Mouse (Mus musculus) lung, postnatal 25 days (tissue): ENCODE data around the gene Lrrn4.
A peak's percentile ranks its signal among the peaks of the same experiment; 100 is the strongest.

ENCODE experiments used
- DNase-seq: peaks from one replicate; pipeline ENCODE4 v3.0.0; 2022; ENCODE audit warnings: low spot score

Gene Lrrn4

DNA sequence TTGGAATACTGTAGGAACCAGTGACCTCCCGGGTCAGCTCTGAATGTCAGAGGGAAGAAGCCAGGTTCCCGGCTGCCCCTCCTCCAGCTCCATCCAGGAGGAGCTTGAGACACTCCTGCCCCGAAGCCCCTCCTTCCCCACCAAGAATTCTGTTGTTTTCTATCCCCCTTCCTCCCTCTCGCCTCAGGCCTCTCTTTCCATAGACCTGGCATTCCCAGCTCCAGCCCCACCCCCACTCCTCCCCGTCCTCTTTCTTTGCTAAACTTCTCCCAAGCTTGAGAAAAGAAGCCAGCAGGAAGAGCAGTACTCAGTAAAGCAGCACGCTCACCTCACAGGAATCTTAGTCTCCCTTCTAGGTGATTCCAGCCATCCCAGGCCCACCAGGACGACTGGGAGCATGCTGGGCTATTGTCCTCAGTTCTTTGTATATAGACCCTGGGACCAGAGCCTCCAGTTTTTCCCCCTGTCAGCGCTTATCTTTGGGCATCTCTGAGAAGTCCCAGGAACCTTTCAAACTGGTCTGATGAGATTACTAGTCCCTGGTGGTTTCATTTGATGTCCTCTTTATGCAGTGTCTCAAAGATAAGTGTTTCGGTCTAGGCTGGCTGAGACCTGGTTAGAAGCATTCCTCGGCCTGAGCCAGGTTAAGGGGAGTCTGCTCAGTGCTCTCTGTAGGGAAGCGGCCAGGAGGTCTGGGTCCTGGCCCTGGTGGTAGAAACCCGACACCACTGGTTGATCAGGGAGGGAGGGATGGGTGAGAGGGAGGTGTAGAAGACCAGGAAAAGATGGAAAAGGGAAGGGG is at the start of gene Lrrn4:
Gene Lrrn4, minus strand, starts transcription at position 48 of the 802 bp plus-strand sequence.
- DNase-seq: no peak

DNA sequence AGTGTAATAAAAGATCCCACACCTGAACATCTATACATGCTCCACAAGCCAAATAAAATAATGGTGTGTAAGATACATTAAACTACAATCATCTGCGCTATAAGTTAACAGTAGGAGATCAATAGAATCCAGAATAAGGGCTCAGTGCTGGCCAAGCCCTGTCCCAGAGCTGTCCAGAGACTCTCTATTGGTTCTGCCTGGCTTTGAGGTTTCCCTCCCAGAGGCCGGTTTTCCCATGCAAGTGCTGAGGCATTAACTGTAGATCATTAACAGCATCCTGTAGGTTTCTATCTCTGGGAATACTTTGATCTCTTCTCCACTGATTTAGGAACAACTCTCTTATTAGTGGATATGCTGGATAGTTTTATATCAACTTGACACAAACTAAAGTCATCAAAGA is 48.3 kb upstream of the Lrrn4 start:
- no peak for DNase-seq

DNA sequence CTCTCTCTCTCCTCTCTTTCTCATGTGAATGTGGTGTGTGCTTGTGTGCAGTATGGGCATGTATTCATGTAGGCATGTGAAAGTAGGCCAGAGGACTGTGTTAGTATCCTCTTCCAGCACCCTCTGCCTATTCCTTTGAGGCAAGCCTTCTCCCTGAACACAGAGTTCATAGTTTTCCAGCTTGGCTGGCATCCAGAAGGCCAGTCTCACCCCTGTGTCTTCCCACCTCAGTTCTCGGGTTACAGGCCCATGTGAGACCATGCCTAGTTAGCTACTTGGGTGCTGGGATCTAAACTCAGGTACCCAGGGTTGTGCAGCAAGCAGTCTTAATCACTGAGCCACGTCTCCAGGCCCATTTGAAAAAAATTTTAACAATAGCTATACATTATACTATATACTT is 47.2 kb upstream of the Lrrn4 start:
- DNase-seq: no peak

DNA sequence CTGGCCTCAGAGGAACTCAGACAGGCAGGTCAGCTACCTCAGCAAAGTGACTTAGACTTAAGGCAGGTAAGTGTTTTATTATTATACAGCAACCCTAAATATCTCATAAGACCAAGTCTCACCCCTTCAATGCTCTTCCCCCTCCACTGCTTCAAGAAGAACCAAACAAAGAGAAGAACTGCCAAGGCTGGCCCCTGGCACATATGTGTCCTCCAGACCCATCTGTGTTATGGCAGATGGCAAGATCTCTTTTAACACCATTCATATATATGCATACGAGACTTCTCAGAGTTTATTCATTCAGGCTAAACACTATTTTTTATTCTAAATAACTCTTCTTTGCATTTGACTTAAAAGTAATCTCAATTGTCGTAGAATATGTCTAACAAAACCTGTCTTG is 46.6 kb upstream of the Lrrn4 start:
- no peak for DNase-seq

DNA sequence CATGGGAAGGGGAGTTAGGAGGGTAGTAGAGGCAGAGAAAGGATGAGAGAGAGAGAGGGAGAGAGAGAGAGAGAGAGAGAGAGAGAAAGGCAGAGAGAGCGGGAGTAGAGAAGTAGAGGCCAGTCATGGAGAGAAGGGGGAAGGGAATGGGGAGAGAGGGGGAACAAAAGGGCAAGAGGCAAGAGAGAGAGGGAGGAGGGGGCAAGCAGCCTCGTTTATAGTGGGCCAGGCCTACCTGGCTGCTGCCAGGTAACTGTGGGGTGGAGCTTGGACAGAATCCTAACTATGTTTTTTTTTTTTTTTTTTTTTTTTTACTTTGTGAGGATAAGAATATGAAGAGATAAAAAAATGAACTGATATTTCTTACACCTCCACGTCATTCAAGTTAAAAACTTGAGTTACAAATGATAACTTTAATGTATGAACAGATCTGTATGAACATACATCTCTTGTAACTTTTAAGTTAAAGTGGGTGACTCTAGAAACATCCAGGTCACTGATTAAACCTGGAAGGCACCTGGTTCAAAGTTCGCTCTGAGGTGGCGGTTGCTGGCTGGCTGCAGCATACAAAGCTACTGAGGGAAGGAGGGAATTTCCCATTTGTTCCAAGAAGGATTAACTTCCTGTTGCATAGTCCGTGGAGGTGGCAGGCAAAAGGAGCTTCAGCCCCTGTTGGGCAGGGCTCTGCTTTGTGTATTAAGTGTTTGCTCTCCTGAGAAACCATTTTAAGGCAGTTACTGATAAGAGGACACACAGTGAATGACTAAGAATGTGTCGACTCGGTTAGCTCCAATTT is 42.8 kb upstream of the Lrrn4 start:
- DNase-seq: no peak

DNA sequence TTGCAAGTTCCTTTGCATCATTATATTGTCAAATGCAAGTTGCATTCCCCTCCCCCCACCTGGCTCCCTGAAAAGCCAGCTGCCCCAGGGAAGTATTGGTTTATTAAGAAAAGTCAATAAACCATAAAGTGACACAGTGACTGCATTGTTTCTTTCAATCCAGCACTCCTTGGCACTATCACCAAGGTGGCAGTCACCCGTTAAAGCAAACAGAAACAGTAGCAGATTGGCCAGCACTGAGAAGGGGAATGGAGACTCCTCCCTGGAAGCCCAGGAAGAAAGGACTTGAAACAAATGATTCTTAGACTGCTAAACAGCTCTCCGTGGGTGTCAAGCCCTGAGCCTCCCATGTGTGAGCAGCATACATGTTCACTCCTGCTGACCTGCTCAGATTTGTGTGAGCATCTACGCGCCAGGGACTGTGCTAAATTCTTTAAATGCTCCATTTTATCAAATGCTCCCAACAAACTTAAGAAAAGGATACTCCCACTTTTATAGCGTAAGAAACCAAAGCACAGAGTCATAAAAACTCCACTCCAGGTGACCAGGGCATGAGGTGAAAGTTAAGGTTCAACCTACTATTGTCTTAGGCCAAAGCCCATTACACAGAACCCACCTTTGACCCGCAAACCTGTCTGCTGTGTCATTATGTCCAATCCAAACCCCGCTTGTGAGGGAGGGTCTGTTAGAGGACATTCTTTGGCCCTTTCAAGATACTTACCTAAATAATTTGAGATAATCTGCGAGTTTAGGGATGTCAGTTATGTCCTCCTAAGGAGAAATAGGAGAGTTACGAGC is 41.6 kb upstream of the Lrrn4 start:
- DNase-seq: no peak

DNA sequence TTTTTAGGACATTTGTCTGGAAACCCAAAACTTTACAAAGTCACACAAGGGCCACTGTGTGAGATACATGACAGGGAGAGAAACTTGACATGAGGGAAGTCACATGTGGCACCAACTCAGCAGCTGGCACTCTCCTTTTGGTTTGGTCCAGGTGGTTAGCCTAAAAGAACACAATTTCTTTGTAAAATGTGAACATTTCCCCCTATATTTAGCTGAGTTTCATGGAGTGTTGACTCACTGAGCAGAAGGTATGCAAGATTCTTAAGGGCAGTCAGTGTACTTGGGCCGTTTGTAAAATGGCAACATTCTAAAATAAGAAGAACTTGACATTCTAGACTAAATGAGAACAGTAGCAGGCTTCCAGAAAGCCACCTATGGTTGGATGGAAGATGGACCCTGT is 34.1 kb upstream of the Lrrn4 start:
- no peak for DNase-seq

DNA sequence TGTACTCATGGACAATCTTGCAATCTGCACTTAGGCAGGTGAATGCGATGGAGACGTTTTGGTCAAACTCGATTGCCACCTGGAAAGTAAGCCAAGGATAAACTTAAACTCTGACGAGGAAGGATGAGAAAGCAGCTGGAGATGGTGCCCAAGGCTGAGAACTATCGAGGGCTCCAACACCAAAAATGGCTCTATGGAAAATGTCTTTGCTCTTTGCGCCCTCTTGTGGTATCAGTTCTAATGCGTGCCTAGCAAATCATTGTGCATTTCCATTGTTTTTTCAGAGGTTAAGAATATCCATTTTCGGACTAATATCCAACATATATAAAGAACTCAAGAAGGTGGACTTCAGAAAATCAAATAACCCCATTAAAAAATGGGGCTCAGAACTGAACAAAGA is 26.1 kb upstream of the Lrrn4 start:
- DNase-seq: peak; percentile 19

DNA sequence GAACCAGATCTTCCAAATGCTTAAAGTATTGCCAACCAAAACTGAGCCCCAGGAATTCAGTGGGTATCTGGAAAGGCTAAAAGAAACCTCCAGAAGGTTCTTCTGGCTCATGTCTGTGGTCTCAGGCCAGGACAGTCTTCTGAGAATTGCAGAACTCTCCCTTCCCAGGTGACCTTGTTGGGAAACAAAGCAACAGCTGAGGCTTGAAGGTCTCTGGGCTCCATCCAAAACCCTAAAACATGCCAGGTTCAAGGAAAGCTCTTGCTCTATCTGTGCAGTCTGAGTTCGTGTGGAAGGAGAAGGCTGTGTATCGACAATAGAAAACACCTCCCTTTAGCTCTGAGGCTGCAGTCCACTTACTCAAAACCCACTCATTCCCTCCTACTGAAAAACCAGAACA is 24.3 kb upstream of the Lrrn4 start:
- no peak for DNase-seq

DNA sequence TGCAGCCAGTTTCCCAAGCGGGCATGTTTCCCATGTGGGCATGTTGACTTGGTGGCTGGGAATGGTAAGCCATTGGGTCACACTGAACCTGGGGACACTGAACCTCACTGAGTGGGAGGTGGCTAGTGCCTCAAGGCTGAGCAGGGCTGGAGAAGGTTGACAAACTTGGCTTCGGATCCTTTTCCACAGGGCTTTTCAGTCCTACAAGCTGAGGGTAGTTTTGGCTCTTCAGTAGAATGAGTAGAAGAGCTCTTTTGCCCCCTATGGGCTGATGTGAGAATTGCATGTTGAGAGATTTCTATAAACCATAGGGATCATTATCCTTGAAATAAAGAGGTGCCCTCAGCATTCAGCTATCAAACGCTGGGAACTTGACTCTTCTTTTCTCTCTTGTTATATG is 22.8 kb upstream of the Lrrn4 start:
- DNase-seq: peak; percentile 51

DNA sequence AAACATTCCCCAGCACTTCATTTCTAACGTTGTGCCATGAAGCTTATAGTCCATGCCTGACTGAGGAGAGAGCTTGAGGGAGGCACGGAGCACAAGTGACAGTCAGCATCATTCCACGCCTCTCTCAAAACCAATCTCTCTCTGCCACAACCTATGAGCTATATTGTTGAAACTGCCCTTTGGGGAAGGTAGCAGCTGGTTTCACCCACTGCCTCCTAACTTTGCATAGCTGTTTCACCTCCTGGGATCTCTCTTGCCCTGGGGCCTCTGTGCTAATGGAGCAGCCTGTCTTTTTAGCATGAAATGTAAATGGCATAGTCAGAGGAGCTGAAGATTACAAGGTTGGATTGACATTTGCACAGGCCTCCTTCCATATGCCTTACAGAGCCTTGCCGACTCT is 21.4 kb upstream of the Lrrn4 start:
- no peak for DNase-seq

DNA sequence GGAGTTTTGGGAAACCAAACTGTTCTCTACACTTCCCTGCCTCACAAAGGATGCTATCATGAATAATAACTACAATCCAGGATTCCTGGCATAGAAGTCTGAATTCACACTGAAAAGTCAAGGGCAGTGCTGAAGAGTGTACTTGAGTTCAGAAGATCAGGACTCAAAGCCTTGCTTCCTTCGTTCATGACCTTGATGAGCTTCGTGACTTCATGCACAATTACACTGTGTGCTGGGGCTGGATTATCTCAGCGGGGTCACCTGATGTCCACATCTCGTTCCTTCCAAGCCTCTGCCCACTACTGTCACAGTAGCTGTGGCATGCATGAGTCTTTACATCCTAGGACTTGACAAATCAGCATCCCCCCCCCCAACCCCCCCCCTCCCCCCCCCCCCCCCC is 20.9 kb upstream of the Lrrn4 start:
- DNase-seq: no peak

DNA sequence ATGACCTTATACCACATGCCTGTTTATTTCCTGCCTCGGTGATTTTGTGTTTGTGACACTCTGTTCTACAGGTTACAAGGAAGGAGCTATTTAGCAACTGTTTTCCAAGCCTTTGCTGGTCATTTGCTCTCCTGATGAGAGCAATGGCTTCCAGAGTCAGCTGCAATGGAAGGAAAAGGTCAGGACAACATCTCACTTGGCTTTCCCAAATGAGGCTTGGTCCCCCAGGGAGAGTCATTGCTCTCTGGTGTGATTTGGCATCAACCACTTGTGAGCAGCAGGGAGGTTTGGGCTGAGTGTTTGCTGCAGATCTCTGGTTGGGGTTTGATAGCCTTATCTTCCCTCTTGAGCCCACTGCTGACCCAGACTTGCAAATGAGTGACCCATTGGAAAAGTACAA is 19.9 kb upstream of the Lrrn4 start:
- no peak for DNase-seq

DNA sequence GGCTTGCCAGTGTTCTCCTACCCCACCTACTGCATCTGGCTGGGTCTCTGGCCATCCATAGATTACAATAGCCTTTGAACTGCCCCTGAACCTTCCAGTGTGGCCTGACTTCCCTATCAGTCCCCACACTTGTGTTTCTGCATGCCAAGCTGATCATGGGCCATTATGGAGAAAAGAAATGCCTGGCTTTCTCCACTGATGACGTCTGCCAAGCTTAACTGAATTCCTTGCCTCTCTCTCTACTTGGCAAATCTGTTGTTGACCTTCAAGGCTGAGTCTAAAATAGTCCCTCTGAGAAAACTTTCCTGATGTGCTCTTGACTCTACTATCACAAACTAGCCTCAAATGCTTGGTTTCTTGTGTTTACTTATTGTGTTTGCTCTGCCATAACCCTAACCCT is 17.5 kb upstream of the Lrrn4 start:
- DNase-seq: no peak

DNA sequence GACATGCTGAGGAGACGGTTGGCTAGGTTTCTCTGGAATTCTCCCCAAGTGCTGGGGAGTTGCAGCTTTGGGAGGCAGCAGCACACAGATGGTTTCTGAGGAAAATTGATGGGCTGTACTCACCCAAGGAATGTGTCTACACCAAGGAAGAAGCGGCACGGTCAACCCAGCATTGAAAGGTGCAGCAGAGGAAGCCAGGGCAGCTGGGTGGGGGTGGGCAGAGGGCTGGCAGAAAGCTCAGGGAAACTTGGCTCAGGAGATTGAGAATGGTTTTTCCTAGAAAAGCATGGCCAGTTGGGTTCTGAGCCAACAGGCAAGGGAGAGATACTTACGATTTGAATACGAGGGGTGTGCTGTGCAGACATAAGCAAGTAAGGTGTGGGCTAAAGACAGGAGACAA is 13.1 kb upstream of the Lrrn4 start:
- DNase-seq: no peak

DNA sequence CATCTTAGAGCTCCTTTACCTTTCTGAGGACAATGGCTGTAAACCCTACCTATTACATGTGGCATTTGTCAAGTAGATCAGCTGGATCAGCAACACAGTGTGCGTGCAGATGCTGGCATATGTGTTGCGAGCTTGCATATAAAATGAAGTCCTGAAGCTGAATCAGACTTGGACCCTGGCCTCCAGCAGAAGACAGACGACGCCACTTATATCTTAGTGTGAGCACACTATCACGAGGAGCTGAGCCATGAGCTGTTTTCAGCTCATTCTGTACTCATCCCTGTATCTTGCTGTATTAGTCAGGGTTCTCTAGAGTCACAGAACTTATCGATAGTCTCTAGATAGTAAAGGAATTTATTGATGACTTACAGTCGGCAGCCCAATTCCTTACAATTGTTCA is 4.6 kb upstream of the Lrrn4 start:
- no peak for DNase-seq

DNA sequence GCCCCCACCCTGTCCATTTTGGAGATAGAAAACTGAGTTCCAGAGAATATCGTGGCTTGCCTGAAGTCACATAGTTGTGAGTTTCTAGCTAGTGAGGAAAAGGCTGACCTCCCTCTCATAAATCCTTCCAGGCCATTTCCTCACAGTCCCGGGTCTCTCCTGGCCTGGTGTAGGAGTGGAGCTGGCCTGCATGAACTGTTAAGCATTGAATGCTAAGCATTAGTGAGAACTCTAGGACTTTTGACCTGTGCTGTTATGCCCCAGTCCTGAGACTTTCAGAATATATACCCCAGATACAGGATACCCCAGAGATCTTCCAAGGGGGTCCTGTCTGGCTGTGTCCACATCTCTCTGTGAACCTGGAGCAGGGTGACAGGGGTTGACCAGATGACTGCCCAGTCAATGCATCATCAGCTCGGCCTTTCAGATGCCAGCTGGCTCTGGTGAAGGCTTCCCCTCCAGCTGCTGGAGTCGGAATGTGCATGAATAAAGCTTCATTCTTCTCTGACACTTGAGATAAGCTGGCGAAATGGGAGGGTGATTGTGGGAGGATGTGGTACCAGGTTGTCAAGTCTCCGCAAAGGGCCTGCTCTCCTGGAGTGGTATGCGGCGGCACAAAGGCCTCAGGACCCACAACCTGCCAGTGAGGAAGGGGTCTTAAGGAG is 3.7 kb upstream of the Lrrn4 start:
- DNase-seq: no peak

DNA sequence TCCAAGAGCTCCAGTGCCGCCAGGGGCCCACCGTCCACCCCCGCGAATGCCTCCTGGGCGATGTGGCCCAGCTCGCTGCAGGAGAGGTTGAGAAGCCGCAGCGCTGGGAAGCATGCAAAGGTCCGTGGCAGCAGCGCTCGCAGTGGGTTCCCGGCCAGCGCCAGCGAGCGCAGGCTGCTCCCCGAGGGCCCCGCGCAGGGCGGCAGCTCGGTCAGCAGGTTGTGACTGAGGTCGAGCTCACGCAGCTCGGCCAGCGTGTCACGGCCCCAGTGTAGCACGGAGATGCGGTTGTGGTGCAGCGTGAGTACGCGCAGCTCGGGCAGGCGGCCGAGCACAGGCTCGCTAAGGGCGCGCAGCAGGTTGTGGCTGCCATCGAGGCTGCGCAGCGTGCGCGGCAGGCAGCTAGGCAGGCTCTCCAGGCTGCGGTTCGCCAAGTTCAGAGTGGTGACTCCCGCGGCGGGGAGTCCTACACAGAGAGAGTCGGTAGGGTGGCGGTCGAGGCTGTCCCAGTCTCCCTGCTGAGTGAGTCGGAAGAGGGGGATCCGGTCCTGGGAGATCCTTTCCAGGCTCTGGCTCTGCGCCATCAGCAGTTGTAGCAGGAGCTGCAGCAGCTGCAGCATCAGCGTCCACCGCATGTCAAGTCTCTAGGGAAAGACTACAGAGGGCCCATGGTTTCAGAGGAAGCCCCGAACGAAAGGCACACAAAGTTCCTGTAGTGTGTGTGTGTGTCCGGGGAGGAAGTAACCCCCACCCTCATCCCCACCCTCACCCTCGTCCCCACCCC is 1.2 kb downstream of the Lrrn4 start:
- no peak for DNase-seq

DNA sequence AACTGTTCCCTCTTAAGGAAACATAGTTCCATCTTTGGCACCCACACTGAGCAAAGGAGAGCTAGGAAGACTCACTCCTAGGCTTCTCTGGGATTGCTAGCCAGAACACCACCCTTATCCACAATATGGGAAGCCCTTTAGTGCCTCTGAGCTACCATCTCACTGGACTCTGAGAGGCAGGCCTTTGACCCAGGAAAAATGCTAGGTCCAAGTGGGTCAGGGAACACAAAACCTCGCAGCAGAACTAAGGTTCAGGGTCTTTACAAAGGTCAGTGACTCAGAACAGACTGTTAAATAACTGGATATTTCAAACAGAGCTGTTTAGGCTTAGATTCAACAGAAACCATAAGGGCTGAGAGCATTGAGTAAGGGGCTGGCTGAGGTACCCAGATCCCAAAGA is 3.7 kb downstream of the Lrrn4 start:
- DNase-seq: no peak

DNA sequence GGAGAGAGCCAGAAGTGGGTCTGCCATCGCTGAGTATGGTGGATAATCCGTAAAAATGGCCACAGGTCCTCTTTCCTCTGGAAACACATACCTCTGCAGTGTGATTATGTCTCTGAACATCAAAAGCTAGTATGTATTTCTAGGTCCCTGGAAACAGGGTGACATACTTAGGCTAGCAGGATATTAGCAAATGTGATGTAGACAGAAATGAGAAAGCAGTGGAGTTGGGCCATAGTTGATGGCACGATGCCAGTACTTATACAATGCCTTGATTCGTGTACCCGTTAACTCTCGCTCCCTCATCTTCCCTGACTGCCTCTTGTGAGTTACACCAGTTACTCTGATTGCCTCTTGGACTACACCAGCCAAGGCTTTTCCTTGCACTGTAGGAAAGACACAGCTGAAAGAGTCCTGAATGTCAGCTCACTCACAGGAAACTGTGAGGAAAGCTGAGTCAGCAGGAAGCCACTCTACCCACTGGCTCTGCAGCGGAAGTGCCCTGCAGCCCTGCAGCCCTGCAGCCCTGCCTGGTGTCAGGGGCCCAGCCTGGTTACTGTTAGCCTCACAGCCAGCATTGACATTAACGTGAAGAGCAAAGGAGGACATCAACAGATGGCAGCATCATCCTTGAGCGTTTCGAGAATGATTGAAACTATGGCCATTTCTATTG is 6.9 kb downstream of the Lrrn4 start:
- no peak for DNase-seq

DNA sequence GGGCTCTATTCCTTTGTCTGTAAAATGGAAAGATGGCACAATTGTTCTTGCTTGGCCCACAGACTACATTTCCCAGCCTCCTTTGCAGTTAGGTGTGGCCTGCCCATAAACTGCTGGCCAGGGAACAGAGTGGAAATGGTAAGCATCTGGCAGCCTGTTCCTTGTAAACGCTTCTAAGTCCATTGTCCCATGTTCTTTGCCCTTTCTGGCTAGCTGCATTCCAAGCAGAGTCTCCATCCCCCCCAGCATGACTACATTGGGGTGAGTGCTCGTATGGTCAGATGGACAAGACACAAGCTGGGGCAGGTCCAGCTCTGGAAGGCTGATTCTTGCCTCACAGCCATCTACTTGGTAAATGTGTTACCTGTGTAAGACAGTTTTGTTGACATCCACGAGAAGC is 9.0 kb downstream of the Lrrn4 start:
- DNase-seq: no peak
